Mouse (Mus musculus) midbrain, embryonic 10.5 days (tissue): ENCODE data around the gene Nhej1. TPM values are rescaled to one million over a fixed set of nuclear protein-coding genes. Genes with fewer than 3 reads are reported as not detected.

Experiments
- DNase-seq: peaks from one replicate; pipeline ENCODE4 v3.0.0-alpha.2; 2017; ENCODE audit warnings: low spot score
- H3K27ac ChIP-seq: fragments of 300-500 bp; sonication (generic); replicated peaks from 2 replicates; pipeline ENCODE4 v1.5.1; 2016; ENCODE audit warnings: mild to moderate bottlenecking
- H3K27me3 ChIP-seq: fragments of 300-500 bp; sonication (generic); 2 replicates; pipeline ENCODE4 v1.6.1; 2016; ENCODE audit warnings: low read depth, mild to moderate bottlenecking; ENCODE audit not compliant: poor library complexity, severe bottlenecking
- H3K36me3 ChIP-seq: fragments of 300-500 bp; sonication (generic); 2 replicates; pipeline ENCODE4 v1.6.1; 2016; ENCODE audit warnings: mild to moderate bottlenecking, moderate library complexity
- H3K4me1 ChIP-seq: fragments of 300-500 bp; sonication (generic); 2 replicates; pipeline ENCODE4 v1.6.1; 2016
- H3K4me3 ChIP-seq: fragments of 300-500 bp; sonication (generic); 2 replicates; pipeline ENCODE4 v1.5.1; 2016; ENCODE audit warnings: mild to moderate bottlenecking, moderate library complexity
- H3K9me3 ChIP-seq: fragments of 300-500 bp; sonication (generic); replicated peaks from 2 replicates; pipeline ENCODE4 v1.6.1; 2016; ENCODE audit warnings: mild to moderate bottlenecking
- WGBS: fragments of 180-500 bp; shearing (Covaris S2); methylation state at CpG from one replicate; pipeline ENCODE4 v1.1.7; 2016; 5-methylcytosine and 5-hydroxymethylcytosine counted together
- polyA plus RNA-seq: library from polyadenylated mRNA; unstranded; fragments of >200 nt; fragmentation: Nextera tagmentation; extraction: Ambion mirVana; gene quantifications from 2 replicates; pipeline ENCODE4 v1.2.1, GENCODE M21; 2016

Nhej1 gene
- polyA plus RNA-seq, 1 experiment from 2014 or later, result 15.2 TPM

DNA sequence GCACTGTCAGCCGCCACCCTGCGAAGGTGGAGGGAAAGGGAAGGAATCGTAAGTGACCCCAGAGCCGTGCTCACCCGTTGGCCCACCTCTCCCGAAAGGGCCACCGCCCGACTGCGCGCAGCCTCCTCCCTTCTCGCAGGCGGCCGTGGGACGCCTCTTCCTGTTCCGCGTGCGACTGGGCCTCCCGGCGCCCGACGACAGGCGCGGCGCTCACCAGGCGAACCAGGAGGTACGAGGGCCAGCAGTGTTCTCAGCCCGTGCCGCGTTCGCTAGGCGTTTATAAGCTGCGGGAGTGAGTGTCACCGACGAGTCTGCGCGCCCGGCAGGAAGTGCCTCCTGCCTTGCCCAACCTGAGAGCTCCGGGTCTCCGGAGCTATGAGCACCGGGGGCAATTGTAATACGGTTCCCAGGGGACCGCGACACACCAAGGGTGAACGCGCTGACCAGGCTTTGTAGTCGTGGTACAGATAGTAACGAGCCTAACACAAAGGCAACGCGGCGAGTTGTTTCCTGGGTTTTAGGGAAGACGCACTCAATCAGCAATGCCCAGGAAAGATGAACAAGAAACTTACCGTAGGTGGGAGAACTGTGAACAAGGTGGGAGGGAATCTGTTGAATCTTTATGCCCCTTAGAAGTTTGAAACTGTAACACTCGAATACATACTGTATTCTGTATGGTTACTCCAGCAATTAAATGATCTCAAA, 16.6 kb upstream of the Nhej1 start:
- under 1% methylated on average over 53 of the region's 53 CpGs for WGBS
- DNase-seq, result peak; percentile 56
- H3K36me3 ChIP-seq, result peaks cover 59% of the 10 kb centered on the region
- no peaks in the 10 kb centered on the region for H3K27me3 ChIP-seq
- H3K9me3 ChIP-seq, result no peaks in the 10 kb centered on the region
- H3K4me3 ChIP-seq, result peak overlapping the region; percentile 86
- peaks cover 42% of the 10 kb centered on the region for H3K4me1 ChIP-seq
- peak overlapping the region; percentile 97 for H3K27ac ChIP-seq

DNA sequence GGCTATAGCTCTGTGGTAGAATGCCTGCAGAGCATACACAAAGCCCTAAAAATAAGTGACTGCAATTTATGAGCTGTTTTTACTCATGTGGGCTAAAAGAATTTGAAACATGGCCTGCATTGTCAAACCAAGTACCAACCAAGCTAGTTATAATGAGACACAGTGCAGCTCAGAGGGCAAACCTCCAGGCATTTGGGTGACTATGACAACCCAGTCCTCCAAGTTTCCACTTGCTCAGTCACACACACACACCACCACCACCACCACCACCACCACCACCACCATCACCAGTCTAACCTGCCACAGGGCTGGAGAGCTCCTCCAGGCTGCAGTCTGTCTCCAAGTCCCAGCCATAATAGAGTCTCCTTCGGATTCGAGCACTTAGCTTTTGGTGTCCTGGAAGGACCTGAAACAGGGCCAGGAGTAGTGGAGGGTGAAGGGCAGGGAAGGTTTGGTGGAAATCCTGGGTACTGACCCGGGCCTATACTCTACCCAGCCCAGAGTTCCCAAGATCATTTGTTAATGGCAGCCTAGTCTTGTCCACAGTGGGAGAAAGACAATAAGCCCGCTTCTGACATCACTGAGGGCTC, 15.7 kb upstream of the Nhej1 start:
- peak overlapping the region; percentile 97; the same call in 1 of the 2 replicates for H3K27ac ChIP-seq
- no peaks in the 10 kb centered on the region for H3K27me3 ChIP-seq
- peaks cover 59% of the 10 kb centered on the region for H3K36me3 ChIP-seq
- peak overlapping the region; percentile 86 for H3K4me3 ChIP-seq
- no peaks in the 10 kb centered on the region for H3K9me3 ChIP-seq
- WGBS, result 76% methylated on average over 4 of the region's 4 CpGs
- peaks cover 46% of the 10 kb centered on the region for H3K4me1 ChIP-seq
- DNase-seq, result no peak

DNA sequence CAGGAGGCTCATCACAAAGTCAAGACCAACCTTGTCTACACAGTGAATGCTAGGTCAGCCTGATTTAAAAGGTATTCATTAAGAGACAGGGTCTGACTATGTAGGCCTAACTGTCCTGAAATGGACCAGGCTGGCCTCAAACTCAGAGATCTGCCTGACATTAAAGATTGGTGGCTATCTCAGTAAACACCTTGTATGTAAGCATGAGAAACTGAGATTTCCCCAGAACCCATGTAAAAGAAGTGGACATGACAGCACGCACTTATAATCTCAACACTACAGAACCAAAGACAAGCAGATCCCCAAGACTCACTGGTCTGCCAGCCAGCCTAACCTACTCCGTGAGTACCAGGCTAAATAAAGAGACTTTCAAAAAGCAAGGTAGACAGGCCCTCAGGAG, 13.4 kb upstream of the Nhej1 start:
- Histone ChIP-seq H3K4me3 (no peak overlapping the region), H3K36me3 (peaks cover 49% of the 10 kb centered on the region), H3K27me3 (no peaks in the 10 kb centered on the region), H3K9me3 (no peaks in the 10 kb centered on the region), H3K4me1 (peaks cover 32% of the 10 kb centered on the region), H3K27ac (no peak overlapping the region)
- 89% methylated on average over 2 of the region's 2 CpGs for WGBS
- DNase-seq, result no peak

DNA sequence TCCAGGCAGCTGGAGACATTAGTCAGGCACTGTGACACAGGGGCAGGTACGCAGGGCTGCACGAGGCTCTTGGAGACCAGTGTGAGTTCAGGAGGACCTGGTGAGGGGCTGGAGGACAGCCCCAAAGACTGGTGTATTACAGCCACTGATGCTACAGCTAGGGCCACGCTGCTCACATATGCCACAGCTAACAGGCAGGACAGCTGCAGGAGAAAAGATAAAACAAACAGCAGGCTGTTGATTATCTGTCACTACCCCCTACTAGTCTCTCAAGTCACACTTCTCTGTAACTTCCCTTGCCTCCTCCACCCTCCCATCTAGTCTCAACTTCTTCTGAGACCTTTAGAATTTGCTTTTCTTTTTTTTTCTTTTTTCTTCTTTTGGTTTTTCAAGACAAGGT, 11.7 kb upstream of the Nhej1 start:
- H3K27me3 ChIP-seq, result peaks cover 5% of the 10 kb centered on the region; the same call in 1 of the 2 replicates
- peaks cover 49% of the 10 kb centered on the region for H3K36me3 ChIP-seq
- peaks cover 21% of the 10 kb centered on the region for H3K4me1 ChIP-seq
- no peak for DNase-seq
- WGBS, result 59% methylated on average over 3 of the region's 3 CpGs
- no peak overlapping the region for H3K4me3 ChIP-seq
- no peaks in the 10 kb centered on the region for H3K9me3 ChIP-seq
- no peak overlapping the region for H3K27ac ChIP-seq

DNA sequence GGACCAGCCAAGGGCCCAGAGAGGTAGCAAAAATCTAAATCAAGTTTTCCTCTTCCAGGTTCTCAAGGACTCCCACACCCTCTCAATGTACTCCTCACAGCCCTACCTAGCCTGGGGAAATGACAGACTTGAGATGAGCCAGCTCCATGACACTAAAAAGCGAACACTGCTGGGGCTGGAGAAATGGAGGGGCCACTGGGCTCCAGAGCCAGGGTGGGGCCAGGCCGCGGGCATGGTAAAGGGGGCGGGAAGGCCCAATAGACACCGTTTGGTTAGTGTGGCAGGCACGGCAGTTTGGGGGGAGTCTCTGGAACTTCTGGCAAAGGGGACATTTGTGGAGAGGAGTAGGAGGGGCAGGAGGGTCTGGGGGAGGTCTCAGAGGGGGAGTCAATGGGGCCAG, 11.3 kb upstream of the Nhej1 start:
- no peak overlapping the region for H3K4me3 ChIP-seq
- no peaks in the 10 kb centered on the region for H3K9me3 ChIP-seq
- peaks cover 49% of the 10 kb centered on the region for H3K36me3 ChIP-seq
- H3K27me3 ChIP-seq, result peaks cover 5% of the 10 kb centered on the region; the same call in 1 of the 2 replicates
- DNase-seq, result no peak
- no peak overlapping the region for H3K27ac ChIP-seq
- 84% methylated on average over 6 of the region's 6 CpGs for WGBS
- H3K4me1 ChIP-seq, result peaks cover 17% of the 10 kb centered on the region

DNA sequence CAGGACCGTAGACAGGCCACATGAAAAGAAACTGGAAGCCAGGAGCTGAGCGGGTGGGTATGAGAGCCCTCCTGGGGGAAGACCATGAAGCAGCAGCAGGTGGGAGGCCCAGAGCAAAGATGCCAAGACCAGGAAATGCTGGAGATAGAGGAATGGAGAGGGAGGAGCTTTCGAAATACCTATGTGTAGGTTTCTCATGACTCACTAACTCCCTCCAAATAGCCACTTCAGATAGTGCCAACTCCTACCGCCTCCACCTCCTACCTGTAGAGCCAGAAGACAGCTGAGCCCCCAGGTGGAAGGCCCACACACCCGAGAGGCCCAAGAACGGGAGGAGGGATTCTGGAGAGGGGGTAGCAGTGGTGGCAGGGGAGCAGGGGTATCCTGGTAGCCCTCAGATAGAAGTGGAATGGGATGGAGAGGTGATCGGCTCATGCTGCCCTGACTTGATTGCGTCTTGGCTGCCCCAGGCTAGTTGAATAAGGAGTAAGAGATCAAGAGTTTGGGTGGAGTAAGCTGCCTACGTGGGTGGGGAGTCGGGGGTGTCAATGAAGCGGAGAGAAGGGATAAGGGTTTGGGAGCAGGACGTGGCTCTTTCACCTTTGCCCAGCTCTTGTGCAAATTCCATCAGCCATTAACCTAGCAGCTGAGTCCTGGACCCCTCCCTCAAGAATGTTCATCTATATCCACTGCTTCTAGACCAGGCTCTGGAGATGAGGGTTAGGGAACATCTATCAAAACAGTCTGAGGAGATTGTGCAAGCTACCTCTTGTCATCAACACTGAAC, 8.6 kb upstream of the Nhej1 start, which contains the start of gene Slc23a3:
Slc23a3 (minus strand) TSS at position 470 of the 787 bp plus-strand sequence.
- peaks cover 5% of the 10 kb centered on the region; the same call in 1 of the 2 replicates for H3K27me3 ChIP-seq
- WGBS, result 67% methylated on average over 12 of the region's 12 CpGs

DNA sequence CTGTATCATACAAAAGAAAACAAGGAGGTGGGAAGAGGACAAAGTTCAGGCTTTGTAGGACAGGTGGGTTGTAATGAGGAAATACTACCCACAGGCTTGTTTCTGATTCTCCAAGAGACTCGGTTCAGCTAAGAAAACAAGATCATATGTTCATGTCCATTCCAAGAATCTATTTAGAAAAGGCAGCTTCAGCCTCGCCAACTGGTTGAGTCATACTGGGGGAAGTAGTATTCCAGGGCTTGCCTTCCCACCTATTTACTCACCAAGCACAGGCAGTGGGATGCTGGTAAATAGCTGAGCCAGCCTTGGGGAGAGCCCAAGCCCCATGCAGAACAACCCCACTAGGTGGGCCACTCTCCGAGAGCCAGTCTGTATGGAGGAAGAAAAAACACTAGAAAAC, 3.6 kb upstream of the Nhej1 start:
- Histone ChIP-seq H3K4me3 (no peak overlapping the region), H3K36me3 (no peaks in the 10 kb centered on the region), H3K9me3 (no peaks in the 10 kb centered on the region), H3K27ac (no peak overlapping the region), H3K4me1 (peaks cover 16% of the 10 kb centered on the region), H3K27me3 (peaks cover 5% of the 10 kb centered on the region; the same call in 1 of the 2 replicates)
- DNase-seq, result no peak
- 84% methylated on average over 3 of the region's 3 CpGs for WGBS

More for the DNA sequence above, 8.6 kb upstream of the Nhej1 start, which contains the start of gene Slc23a3:
- Histone ChIP-seq H3K36me3 (peaks cover 36% of the 10 kb centered on the region), H3K4me1 (peaks cover 3% of the 10 kb centered on the region; the same call in 1 of the 2 replicates), H3K9me3 (no peaks in the 10 kb centered on the region), H3K4me3 (no peak within 1 kb of the TSS), H3K27ac (no peak within 1 kb of the TSS)
- DNase-seq, result no peak

DNA sequence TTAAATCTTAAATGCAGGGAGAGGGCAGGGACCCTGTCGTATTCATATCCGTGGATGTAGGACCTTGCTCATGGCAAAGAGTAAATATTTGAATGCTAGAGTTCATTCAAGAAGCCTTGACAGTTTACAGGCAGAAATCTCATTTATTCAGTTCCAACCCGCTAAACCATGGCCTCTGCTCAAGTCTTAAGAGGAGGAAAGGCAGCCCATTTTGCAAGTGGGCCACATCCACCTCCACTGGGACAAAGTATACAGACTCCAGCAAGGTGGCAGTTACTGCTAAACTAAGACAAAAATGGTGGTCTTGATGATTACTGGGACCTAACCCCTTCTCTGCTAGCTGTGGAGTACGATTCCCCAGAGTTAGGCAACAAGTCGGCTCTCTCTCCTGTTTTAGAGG, 418 bp upstream of the Nhej1 start:
- no peak for DNase-seq
- H3K27ac ChIP-seq, result peak overlapping the region; percentile 93
- H3K4me1 ChIP-seq, result peaks cover 16% of the 10 kb centered on the region
- WGBS, result 44% methylated on average over 5 of the region's 5 CpGs
- H3K36me3 ChIP-seq, result no peaks in the 10 kb centered on the region
- no peaks in the 10 kb centered on the region for H3K27me3 ChIP-seq
- no peaks in the 10 kb centered on the region for H3K9me3 ChIP-seq
- H3K4me3 ChIP-seq, result peak overlapping the region; percentile 68

DNA sequence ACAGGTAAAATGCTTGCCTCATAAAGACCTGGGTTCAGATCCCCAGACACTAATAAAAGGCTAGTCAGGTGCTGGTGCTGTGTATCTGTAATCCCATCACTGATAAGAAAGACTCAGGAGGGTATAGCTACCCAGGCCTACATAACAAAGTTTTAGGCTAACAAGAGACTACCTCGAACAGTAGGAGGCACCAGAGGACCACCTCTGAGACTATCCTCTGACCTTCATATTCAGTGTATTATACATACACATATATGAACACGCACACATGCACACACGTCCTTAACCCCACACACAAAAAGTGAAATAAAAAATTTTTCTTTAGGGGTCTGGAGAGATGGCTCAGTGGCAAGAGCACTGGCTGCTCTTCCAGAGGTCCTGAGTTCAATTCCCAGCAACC, 2.8 kb downstream of the Nhej1 start:
- Histone ChIP-seq H3K36me3 (no peaks in the 10 kb centered on the region), H3K4me1 (peaks cover 16% of the 10 kb centered on the region), H3K9me3 (no peaks in the 10 kb centered on the region), H3K4me3 (no peak overlapping the region), H3K27me3 (no peaks in the 10 kb centered on the region), H3K27ac (no peak overlapping the region)
- no peak for DNase-seq
- 79% methylated on average over 3 of the region's 3 CpGs for WGBS

DNA sequence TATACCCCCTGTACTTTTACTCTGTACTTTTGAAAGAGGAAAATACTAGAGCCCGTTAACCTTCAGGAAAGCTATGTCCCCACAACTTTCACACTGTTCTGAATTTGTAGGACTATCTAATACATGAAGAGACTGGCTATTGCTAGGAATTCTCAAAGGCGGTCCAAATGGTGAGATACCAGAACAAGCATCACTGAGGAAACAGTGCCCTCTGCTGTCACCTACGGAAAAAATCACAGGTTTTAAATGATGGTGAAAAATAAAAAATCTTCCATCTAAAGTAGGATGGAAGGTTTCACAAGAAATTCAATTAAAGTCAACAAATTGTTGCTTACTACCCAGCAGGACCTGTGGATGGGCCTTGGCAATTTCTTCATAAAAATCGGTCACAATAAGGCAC, 72.9 kb downstream of the Nhej1 start:
- H3K4me1 ChIP-seq, result no peaks in the 10 kb centered on the region
- no peak overlapping the region for H3K4me3 ChIP-seq
- H3K9me3 ChIP-seq, result no peaks in the 10 kb centered on the region
- H3K36me3 ChIP-seq, result no peaks in the 10 kb centered on the region
- no peak for DNase-seq
- no peaks in the 10 kb centered on the region for H3K27me3 ChIP-seq
- H3K27ac ChIP-seq, result no peak overlapping the region
- WGBS, result 42% methylated on average over 4 of the region's 4 CpGs

DNA sequence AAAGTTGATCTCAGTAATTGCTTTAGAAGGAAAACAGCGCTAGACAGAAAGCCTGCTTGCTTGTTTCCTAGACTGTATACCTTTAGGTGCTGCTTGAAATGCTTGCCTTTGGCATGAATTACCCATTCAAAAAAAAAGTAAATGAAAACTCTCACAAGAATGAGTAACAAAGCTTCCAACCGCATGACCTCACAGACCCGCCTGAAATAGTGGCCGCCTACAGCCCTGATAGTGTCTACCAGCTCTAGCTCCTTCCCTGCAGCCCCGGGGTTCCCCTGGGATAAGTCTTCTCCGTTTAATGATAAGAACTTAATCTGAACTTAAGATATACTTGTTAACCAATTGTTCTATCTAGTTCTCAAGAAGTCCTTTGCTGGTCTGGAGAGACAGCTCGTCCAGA, 73.6 kb downstream of the Nhej1 start:
- Histone ChIP-seq H3K27ac (no peak overlapping the region), H3K4me3 (no peak overlapping the region), H3K36me3 (no peaks in the 10 kb centered on the region), H3K27me3 (no peaks in the 10 kb centered on the region), H3K9me3 (no peaks in the 10 kb centered on the region), H3K4me1 (no peaks in the 10 kb centered on the region)
- no peak for DNase-seq
- 85% methylated on average over 7 of the region's 7 CpGs for WGBS

DNA sequence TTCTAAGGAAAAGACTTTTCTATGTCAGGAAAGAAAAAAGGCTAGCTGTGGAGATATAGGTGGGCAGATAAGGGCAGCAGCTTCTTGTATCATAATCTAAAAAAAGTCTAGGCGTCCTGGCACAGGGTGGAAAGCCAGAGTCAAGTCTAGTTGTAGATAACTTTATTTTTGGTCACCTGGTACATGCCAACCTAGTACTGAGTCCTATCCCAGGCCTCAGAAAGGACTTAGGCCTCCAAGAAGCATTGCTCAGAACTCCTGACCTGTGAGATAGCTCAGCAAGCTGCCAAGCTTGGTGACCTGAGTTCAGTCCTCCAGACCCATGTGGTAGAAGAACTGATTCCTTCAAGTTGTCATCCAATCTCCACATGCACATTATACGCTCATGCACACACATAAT, 76.4 kb downstream of the Nhej1 start:
- Histone ChIP-seq H3K36me3 (no peaks in the 10 kb centered on the region), H3K4me1 (no peaks in the 10 kb centered on the region), H3K4me3 (no peak overlapping the region), H3K27ac (no peak overlapping the region), H3K9me3 (no peaks in the 10 kb centered on the region), H3K27me3 (no peaks in the 10 kb centered on the region)
- WGBS, result 81% methylated on average over 2 of the region's 2 CpGs
- DNase-seq, result no peak

DNA sequence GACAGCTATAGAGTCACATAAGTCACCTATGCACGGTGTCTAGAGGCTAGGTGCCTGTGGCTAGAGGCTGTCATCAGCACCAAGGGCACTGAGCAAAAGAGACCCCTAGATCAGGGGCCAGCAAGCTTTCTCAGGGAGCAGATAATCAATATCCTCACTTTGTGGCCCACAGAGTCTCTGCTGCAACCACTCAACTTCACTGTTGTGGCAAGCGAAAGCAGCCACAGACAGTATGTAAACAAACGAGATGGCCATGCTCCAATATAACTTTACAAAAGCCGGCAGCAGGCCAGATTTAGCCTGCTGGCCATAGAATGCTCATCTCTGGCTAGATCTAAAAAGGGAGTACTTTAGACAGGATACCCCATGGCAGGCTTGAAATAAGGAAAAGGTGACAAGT, 77.0 kb downstream of the Nhej1 start:
- WGBS, result 90% methylated on average over 4 of the region's 4 CpGs
- Histone ChIP-seq H3K27ac (no peak overlapping the region), H3K4me3 (no peak overlapping the region), H3K9me3 (no peaks in the 10 kb centered on the region), H3K27me3 (no peaks in the 10 kb centered on the region), H3K36me3 (no peaks in the 10 kb centered on the region), H3K4me1 (no peaks in the 10 kb centered on the region)
- no peak for DNase-seq
